Mouse (Mus musculus) G1E (cell line): Measurements from ENCODE around the gene Eif2s3x. TPM values are rescaled to one million over a fixed set of nuclear protein-coding genes. Genes with fewer than 3 reads are reported as not detected.

ENCODE experiments used
- ATAC-seq: 2 replicates; pipeline ENCODE4 v1.8.0; 2016; ENCODE audit warnings: mild to moderate bottlenecking; ENCODE audit not compliant: insufficient number of reproducible peaks, poor library complexity, low FRiP score, severe bottlenecking; ENCODE audit errors: extremely low read depth
- DNase-seq: peaks from one replicate; pipeline ENCODE4 v3.0.0; 2012; ENCODE audit warnings: low spot score
- H3K27me3 ChIP-seq: 2 replicates; pipeline ENCODE4 v1.6.1; 2012; ENCODE audit warnings: mild to moderate bottlenecking, low read length, inconsistent platforms; ENCODE audit not compliant: insufficient read depth
- H3K36me3 ChIP-seq: replicated peaks from 2 replicates; pipeline ENCODE3; 2012; ENCODE audit warnings: mild to moderate bottlenecking, inconsistent platforms
- H3K4me1 ChIP-seq: 2 replicates; pipeline ENCODE4 v1.6.1; 2012; ENCODE audit warnings: low read depth, low read length, inconsistent platforms, mixed read lengths; ENCODE audit not compliant: insufficient read depth
- H3K4me3 ChIP-seq: 2 replicates; pipeline ENCODE4 v1.5.1; 2012; ENCODE audit warnings: low read depth, mild to moderate bottlenecking, inconsistent platforms, low read length, moderate library complexity, mixed read lengths
- H3K9me3 ChIP-seq: replicated peaks from 2 replicates; pipeline ENCODE4 v1.6.1; 2012; ENCODE audit warnings: inconsistent platforms
- CTCF ChIP-seq: IDR thresholded peaks from 2 replicates; pipeline ENCODE4 v1.5.1; 2012; ENCODE audit warnings: low read depth, low read length, inconsistent platforms, mixed read lengths
- GATA1 ChIP-seq: IDR thresholded peaks from 2 replicates; pipeline ENCODE4 v1.6.1; 2012; ENCODE audit warnings: borderline replicate concordance, low read length, inconsistent platforms, mixed read lengths
- GATA2 ChIP-seq: IDR thresholded peaks from 2 replicates; pipeline ENCODE4 v1.6.1; 2012; ENCODE audit warnings: low read depth, low read length, inconsistent platforms, borderline replicate concordance
- POLR2AphosphoS5 ChIP-seq: IDR thresholded peaks from 2 replicates; pipeline ENCODE4 v1.6.1; 2012; ENCODE audit warnings: low read depth, low read length, inconsistent platforms; ENCODE audit not compliant: insufficient replicate concordance
- TAL1 ChIP-seq: conservative IDR thresholded peaks from 2 replicates; pipeline ENCODE4 v1.6.1; 2012; ENCODE audit warnings: low read depth, low read length, inconsistent platforms, mixed read lengths
- polyA plus RNA-seq: library from polyadenylated mRNA; stranded (reverse); fragments of >175 nt; gene quantifications from 2 replicates; pipeline ENCODE4 v1.2.3, GENCODE M21; 2012
- total RNA-seq, 2 experiments: library from RNA; stranded (forward) in 1 of 2; stranded (reverse) in 1 of 2; fragments of 200-1000 nt in 1 of 2; fragments of >200 nt in 1 of 2; fragmentation: Nextera tagmentation in 1 of 2; gene quantifications; 2 replicates each; pipeline ENCODE4 v1.2.3; 2014 to 2017

Eif2s3x gene
- total RNA-seq (2014; fragmentation: Nextera tagmentation): 387 and 408 TPM in 2 replicates
- 239 and 275 TPM in 2 replicates for total RNA-seq (2017)
- 21.0 and 31.9 TPM in 2 replicates for polyA plus RNA-seq

DNA sequence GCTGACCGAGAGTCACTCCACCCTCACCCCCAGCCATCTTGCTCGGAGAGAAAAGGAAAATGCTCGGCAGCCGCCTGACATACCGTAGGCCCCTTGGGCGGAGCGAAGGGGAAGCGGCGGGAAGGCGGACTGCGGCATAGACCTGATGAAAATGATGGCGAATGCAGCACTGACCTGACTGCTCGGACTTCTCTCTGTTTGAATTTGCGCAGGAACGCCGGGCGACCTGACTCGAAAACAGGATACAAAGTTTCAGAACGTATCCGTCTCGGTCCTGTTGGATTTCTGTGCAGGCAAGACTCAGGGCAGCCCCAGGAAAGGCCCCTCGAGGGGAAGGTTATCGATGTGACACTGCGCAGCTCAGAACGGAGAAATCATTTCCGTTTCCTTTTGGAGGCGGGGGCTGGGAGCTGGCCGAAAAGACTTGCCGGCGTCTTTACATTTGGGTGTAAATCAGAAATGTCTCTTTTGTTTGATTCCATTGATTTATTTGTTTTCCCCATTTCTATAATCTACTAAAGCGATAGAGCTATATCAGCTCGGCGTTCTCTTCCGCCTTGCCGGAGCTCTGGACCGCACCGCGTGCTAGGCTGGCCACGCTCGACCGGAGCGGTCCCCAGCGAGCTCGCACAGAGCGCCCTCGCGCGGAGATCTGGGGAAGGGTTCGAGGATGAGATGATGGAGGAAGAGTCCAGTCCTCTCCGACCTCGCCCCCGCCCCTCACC, at the start of gene Eif2s3x:
Gene Eif2s3x (minus strand): TSS at position 266 of the 725 bp plus-strand sequence.
- H3K4me1 ChIP-seq: peaks cover 4% of the 10 kb centered on the region; the same call in 1 of the 2 replicates
- H3K36me3 ChIP-seq: peaks cover 27% of the 10 kb centered on the region
- H3K9me3 ChIP-seq: no peaks in the 10 kb centered on the region
- H3K27me3 ChIP-seq: no peaks in the 10 kb centered on the region
- peak within 1 kb of the TSS; percentile 82 for H3K4me3 ChIP-seq
- DNase-seq (peak; percentile 55), ATAC-seq (peak; percentile 76)
- no peak for TF ChIP-seq CTCF
- no peak for TF ChIP-seq POLR2AphosphoS5
- TF ChIP-seq GATA1: no peak
- TF ChIP-seq GATA2: no peak
- no peak for TF ChIP-seq TAL1

DNA sequence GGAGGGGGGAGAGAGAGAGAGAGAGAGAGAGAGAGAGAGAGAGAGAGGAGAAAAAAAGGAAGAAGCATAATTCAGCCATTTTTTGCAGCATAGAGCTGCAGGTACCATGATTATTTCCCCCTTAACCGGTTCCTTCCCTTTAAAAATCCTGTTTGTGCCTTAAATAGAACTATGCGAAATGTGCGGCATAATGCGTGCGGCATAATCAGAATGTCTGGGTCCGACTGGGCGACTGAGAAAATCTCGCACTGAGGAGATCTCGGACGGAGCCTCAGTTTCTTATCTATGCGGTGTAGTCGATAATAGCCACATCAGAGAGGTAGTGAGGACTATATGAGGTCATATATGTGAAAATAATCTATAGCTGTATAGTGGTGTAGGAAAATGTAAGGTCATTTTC, 22.9 kb upstream of the Eif2s3x start:
- DNase-seq: no peak
- H3K27me3 ChIP-seq: no peaks in the 10 kb centered on the region
- peaks cover 2% of the 10 kb centered on the region; the same call in 1 of the 2 replicates for H3K4me1 ChIP-seq
- H3K4me3 ChIP-seq: peak overlapping the region; percentile 80
- H3K9me3 ChIP-seq: no peaks in the 10 kb centered on the region
- ATAC-seq: no peak
- TF ChIP-seq GATA1 (no peak), TAL1 (no peak), POLR2AphosphoS5 (no peak), GATA2 (no peak), CTCF (no peak)
- peaks cover 10% of the 10 kb centered on the region for H3K36me3 ChIP-seq

DNA sequence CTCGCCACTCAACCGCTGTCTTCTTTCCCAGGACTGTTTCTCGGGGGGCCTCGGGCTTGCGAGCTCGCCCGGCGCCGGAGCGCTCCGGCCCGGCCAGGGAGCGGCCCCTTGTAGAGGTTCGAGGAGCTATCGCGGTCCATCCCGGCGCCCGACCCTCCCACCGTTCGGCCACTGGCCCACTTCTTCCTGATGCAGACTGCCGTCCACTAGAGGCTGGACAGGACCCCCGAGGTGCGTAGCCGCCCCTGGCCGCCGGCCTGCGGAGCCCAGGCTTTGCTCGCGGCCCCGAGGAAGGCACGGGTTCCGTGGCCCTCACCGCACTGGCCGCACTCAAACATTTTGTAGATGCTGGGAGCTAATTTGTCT, 22.5 kb upstream of the Eif2s3x start:
- no peaks in the 10 kb centered on the region for H3K9me3 ChIP-seq
- peaks cover 2% of the 10 kb centered on the region; the same call in 1 of the 2 replicates for H3K4me1 ChIP-seq
- DNase-seq: no peak
- ATAC-seq: no peak
- peak overlapping the region; percentile 80 for H3K4me3 ChIP-seq
- TF ChIP-seq CTCF: no peak
- H3K36me3 ChIP-seq: peaks cover 10% of the 10 kb centered on the region
- H3K27me3 ChIP-seq: no peaks in the 10 kb centered on the region

DNA sequence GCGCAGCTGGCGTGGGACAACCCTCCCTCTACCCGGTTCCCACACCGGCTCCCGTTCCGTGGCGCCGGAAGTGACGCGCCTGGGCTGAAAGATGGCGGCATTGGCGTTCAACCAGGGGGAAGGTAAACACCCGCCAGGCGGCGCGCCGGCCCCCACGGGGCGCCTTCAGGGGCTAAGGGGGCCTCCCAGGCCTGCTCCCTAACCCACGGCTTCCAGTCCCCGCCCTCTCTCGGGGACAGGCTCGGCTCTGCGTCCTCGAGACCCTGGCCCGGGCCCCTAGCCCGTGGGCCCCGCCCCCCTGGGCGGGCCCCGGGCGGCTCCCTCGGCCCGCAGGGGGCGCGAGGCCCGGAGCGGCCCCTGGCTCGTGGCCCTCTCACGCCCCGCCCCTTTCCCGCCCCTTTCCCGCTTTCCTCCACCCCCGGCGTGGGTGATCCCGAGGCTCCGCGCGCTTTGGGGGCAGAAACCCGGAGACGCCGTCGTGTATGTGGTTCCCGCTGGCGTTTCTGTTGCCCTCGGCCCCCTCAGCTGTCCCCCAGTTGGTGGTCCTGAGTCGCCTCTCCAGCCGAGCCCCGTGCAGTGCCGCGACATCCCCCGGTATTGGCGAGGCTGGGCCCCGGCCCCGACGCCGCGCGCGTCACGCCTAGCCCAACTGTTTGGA, 22.0 kb upstream of the Eif2s3x start, which contains the start of gene Klhl15:
Gene Klhl15 (plus strand): TSS at position 68 of the 658 bp plus-strand sequence.
- H3K36me3 ChIP-seq: peaks cover 10% of the 10 kb centered on the region
- peak within 1 kb of the TSS; percentile 80 for H3K4me3 ChIP-seq
- H3K4me1 ChIP-seq: peaks cover 2% of the 10 kb centered on the region; the same call in 1 of the 2 replicates
- TF ChIP-seq CTCF (no peak), GATA2 (no peak), TAL1 (no peak), GATA1 (no peak), POLR2AphosphoS5 (no peak)
- ATAC-seq (peak; percentile 83), DNase-seq (peak; percentile 72)
- no peaks in the 10 kb centered on the region for H3K9me3 ChIP-seq
- no peaks in the 10 kb centered on the region for H3K27me3 ChIP-seq

DNA sequence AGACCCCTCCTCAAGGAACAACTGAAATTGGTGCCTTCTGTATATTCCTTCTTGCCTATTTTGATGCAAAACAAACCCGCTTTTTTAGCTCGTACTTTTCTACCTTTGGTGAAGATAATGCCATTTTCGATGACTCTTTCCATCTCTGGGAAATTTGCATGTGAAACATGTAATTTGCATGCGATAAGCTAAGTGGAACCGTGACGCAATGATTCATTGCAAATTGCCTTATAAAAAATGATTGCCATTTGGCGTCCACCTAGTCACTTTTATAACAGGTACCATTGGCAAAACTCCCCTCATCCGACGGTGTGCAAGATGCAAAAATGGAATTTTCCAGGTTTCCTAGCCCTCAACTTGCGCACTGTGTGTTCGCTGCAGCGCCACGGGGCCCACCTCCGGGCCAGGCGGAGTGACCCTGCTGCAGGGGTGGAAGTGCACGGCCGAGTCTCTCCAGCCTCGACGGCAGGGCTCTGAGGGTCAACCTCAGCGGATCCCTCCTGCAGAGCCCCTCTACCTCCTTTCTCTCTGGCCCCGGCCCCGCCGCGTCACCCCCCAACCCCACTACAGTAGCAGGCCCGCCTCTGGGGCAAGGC, 21.4 kb upstream of the Eif2s3x start:
- Histone ChIP-seq H3K4me3 (peak overlapping the region; percentile 80), H3K9me3 (no peaks in the 10 kb centered on the region), H3K4me1 (peaks cover 2% of the 10 kb centered on the region; the same call in 1 of the 2 replicates), H3K36me3 (peaks cover 9% of the 10 kb centered on the region), H3K27me3 (no peaks in the 10 kb centered on the region)
- DNase-seq (no peak), ATAC-seq (no peak)
- no peak for TF ChIP-seq GATA2
- TF ChIP-seq POLR2AphosphoS5: no peak
- TF ChIP-seq TAL1: no peak
- TF ChIP-seq GATA1: no peak
- TF ChIP-seq CTCF: no peak

DNA sequence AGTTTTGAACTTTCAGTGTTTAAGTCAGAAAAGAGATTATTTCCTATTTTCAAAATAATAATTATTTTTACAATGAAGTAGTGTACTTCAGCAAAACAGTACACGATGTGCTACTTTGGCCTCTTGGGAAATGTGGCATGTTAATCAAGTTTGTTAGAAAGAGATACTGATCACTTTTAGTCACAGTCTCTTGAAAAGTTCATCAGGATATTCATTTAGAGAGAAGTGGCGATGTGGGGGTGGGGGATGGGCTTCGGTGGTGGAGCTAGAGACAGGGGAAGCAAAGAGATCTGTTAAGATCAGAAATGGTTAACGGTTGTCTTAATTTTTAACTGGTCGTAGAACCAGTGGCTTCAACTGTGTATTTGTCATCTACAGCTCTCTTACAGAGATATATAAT, 20.8 kb upstream of the Eif2s3x start:
- peak overlapping the region; percentile 80; the same call in 1 of the 2 replicates for H3K4me3 ChIP-seq
- ATAC-seq (no peak), DNase-seq (peak; percentile 5)
- H3K9me3 ChIP-seq: no peaks in the 10 kb centered on the region
- H3K4me1 ChIP-seq: peaks cover 2% of the 10 kb centered on the region; the same call in 1 of the 2 replicates
- H3K36me3 ChIP-seq: peaks cover 4% of the 10 kb centered on the region
- TF ChIP-seq GATA1: no peak
- no peak for TF ChIP-seq CTCF
- no peak for TF ChIP-seq GATA2
- TF ChIP-seq TAL1: no peak
- no peaks in the 10 kb centered on the region for H3K27me3 ChIP-seq
